Mouse (Mus musculus): ENCODE measurements around the gene Rae1.
A peak's percentile ranks its signal among the peaks of the same experiment; 100 is the strongest.

Gene Rae1

GRCm38 (mm10) chr2:172996207-172996606, 3.7 kb upstream of the Rae1 start:
- peak; percentile 88 for DNase-seq

GRCm38 (mm10) chr2:172997748-172998147, 2.2 kb upstream of the Rae1 start:
- no peak for DNase-seq

GRCm38 (mm10) chr2:172998478-172998877, 1.4 kb upstream of the Rae1 start:
- no peak for DNase-seq

GRCm38 (mm10) chr2:173000285-173000652, 352 bp downstream of the Rae1 start:
- no peak for DNase-seq

- no peak for DNase-seq
These were observed 1.0 kb downstream of the Rae1 start for GRCm38 (mm10) chr2:173000921-173001320.

- DNase-seq, result no peak
These were observed 3.8 kb downstream of the Rae1 start for GRCm38 (mm10) chr2:173003737-173004136.

GRCm38 (mm10) chr2:173010220-173010717, 10.4 kb downstream of the Rae1 start:
- no peak for DNase-seq

GRCm38 (mm10) chr2:173011440-173011839, 11.5 kb downstream of the Rae1 start:
- DNase-seq, result no peak

- DNase-seq, result no peak
These were observed 14.9 kb downstream of the Rae1 start for GRCm38 (mm10) chr2:173014741-173015287.

- DNase-seq, result peak; percentile 57
These were observed 18.0 kb downstream of the Rae1 start for GRCm38 (mm10) chr2:173017940-173018339.

GRCm38 (mm10) chr2:173018618-173019017, 18.7 kb downstream of the Rae1 start:
- DNase-seq, result no peak

- peak; percentile 63 for DNase-seq
These were observed 19.4 kb downstream of the Rae1 start for GRCm38 (mm10) chr2:173019322-173019721.

- DNase-seq, result peak; percentile 98
These were observed 19.9 kb downstream of the Rae1 start for GRCm38 (mm10) chr2:173019790-173020189.

GRCm38 (mm10) chr2:173020430-173020829, 20.5 kb downstream of the Rae1 start, which contains the start of gene Rbm38:
Gene Rbm38, plus strand, starts transcription at chr2:173020498.
- no peak for DNase-seq

GRCm38 (mm10) chr2:173021633-173022055, 21.7 kb downstream of the Rae1 start:
- peak; percentile 97 for DNase-seq

- peak; percentile 81 for DNase-seq
These were observed 22.3 kb downstream of the Rae1 start for GRCm38 (mm10) chr2:173022056-173022681.

GRCm38 (mm10) chr2:173022813-173023212, 22.9 kb downstream of the Rae1 start:
- DNase-seq, result peak; percentile 43

GRCm38 (mm10) chr2:173023371-173023851, 23.5 kb downstream of the Rae1 start:
- DNase-seq, result peak; percentile 56

GRCm38 (mm10) chr2:173023966-173024365, 24.0 kb downstream of the Rae1 start:
- DNase-seq, result no peak

- DNase-seq, result no peak
These were observed 24.5 kb downstream of the Rae1 start for GRCm38 (mm10) chr2:173024392-173024791.

- no peak for DNase-seq
These were observed 25.0 kb downstream of the Rae1 start for GRCm38 (mm10) chr2:173024938-173025337.

- DNase-seq, result no peak
These were observed 26.4 kb downstream of the Rae1 start for GRCm38 (mm10) chr2:173026286-173026685.

GRCm38 (mm10) chr2:173026688-173027131, 26.8 kb downstream of the Rae1 start:
- DNase-seq, result peak; percentile 88

GRCm38 (mm10) chr2:173027169-173027823, 27.4 kb downstream of the Rae1 start:
- DNase-seq, result peak; percentile 63
